In genomic region chr10:81169411-81169900, GRCm38 (mm10) we compare ENCODE assay signal across 11 mouse cellular contexts. TPM values are rescaled to one million over a fixed set of nuclear protein-coding genes. Genes with fewer than 3 reads are reported as not detected.
A peak's percentile ranks its signal among the peaks of the same experiment; 100 is the strongest.
DNase-seq lines count a peak whose midpoint lies in the region; ATAC-seq and TF ChIP-seq lines count a peak whose summit lies in the region.
"Not testable (repeated sequence)": the region's sequence is repeated elsewhere in the genome, so short reads cannot be mapped to it uniquely, and the experiment has no call there.
"Had no signal": no experiment of that assay in that cellular context is flagged by ENCODE, and none has a peak within 500 bp of the region (broad histone marks: within the 10 kb centered on the region; RNA-seq: fewer than 3 reads in every experiment).

No protein-coding gene starts in this region.

- H3K9ac ChIP-seq in heart, embryonic 13.5 days: peak overlapping the region; percentile 40; the same call in 1 of the 2 replicates
- not testable (repeated sequence) for H3K9ac ChIP-seq in intestine, embryonic 16.5 days (ENCODE audit: low read depth, low read length); limb, embryonic 14.5 days (ENCODE audit: low read depth, low read length, severe bottlenecking); neural tube, embryonic 15.5 days (replicated peaks)

- not testable (repeated sequence) for H3K27me3 ChIP-seq in E14TG2a.4 (ENCODE audit: insufficient read depth, low read length); heart, embryonic 13.5 days (replicated peaks); intestine, embryonic 16.5 days (replicated peaks; ENCODE audit: control insufficient read depth, insufficient read depth, low read length); limb, embryonic 14.5 days (ENCODE audit: control insufficient read depth, insufficient read depth, low read length); neural tube, embryonic 15.5 days (replicated peaks)

- WGBS in heart, embryonic 13.5 days: 60% methylated on average over 4 of the region's 14 CpGs
- WGBS in intestine, embryonic 16.5 days: 37% methylated on average over 7 of the region's 14 CpGs
- 53% methylated on average over 9 of the region's 14 CpGs for WGBS in limb, embryonic 14.5 days
- 38% methylated on average over 7 of the region's 14 CpGs for WGBS in neural tube, embryonic 15.5 days

- H3K36me3 ChIP-seq in E14TG2a.4 (ENCODE audit: insufficient read depth, low read length): peaks cover 17% of the 10 kb centered on the region
- not testable (repeated sequence) for H3K36me3 ChIP-seq in heart, embryonic 13.5 days; intestine, embryonic 16.5 days (ENCODE audit: control insufficient read depth, insufficient read depth, low read length); neural tube, embryonic 15.5 days
- H3K36me3 ChIP-seq in limb, embryonic 14.5 days (ENCODE audit: control insufficient read depth, insufficient read depth, low read length): peaks cover 11% of the 10 kb centered on the region

- not testable (repeated sequence) for DNase-seq in limb, embryonic 14.5 days (ENCODE audit: low spot score)
- peak; percentile 60 for DNase-seq in thymus, postnatal 14 days

- TF ChIP-seq POLR2A in cortical plate, adult 2 months (IDR thresholded peaks at IDR 0.05; ENCODE audit: extremely low read depth, insufficient read depth, low read length); limb, embryonic 14.5 days (IDR thresholded peaks at IDR 0.05; ENCODE audit: borderline replicate concordance, extremely low read depth, insufficient read depth, insufficient read length): not testable (repeated sequence)

- H3K9me3 ChIP-seq in E14TG2a.4 (ENCODE audit: low read length); heart, embryonic 13.5 days; intestine, embryonic 16.5 days (ENCODE audit: control insufficient read depth, low read length); limb, embryonic 14.5 days (ENCODE audit: control insufficient read depth, low read length); neural tube, embryonic 15.5 days (replicated peaks): not testable (repeated sequence)

- not testable (repeated sequence) for H3K27ac ChIP-seq in cortical plate, adult 2 months (ENCODE audit: insufficient read depth, low read length); heart, embryonic 13.5 days (replicated peaks)
- 0 out of 2 replicates have a peak overlapping the region, but pooled peaks have one; percentile 6 for H3K27ac ChIP-seq in intestine, embryonic 16.5 days (ENCODE audit: low read length)
- H3K27ac ChIP-seq in limb, embryonic 14.5 days (replicated peaks; ENCODE audit: low read depth, low read length): 0 out of 2 replicates have a peak overlapping the region, but pooled peaks have one; percentile 38
- peak overlapping the region; percentile 34; the same call in 1 of the 2 replicates for H3K27ac ChIP-seq in neural tube, embryonic 15.5 days (replicated peaks)

- not testable (repeated sequence) for ATAC-seq in heart, embryonic 13.5 days (ENCODE audit: extremely low read depth, insufficient number of reproducible peaks, low FRiP score, low TSS enrichment); intestine, embryonic 16.5 days; limb, embryonic 14.5 days (ENCODE audit: low FRiP score, low read depth)
- ATAC-seq in megakaryocyte, adult 5-6 weeks (ENCODE audit: poor library complexity, severe bottlenecking): peak; percentile 17
- peak; percentile 27; the same call in 1 of the 2 replicates for ATAC-seq in neural tube, embryonic 15.5 days (ENCODE audit: low FRiP score)

- not testable (repeated sequence) for TF ChIP-seq CTCF in E14TG2a.4 (conservative IDR thresholded peaks at IDR 0.05; ENCODE audit: low read length); cortical plate, adult 2 months (IDR thresholded peaks at IDR 0.05; ENCODE audit: extremely low read depth, insufficient read depth, low read length)

- peak overlapping the region; percentile 91 for H3K4me2 ChIP-seq in heart, embryonic 13.5 days
- H3K4me2 ChIP-seq in intestine, embryonic 16.5 days (ENCODE audit: low read depth, low read length); limb, embryonic 14.5 days (replicated peaks; ENCODE audit: low read depth, low read length, severe bottlenecking): not testable (repeated sequence)
- H3K4me2 ChIP-seq in neural tube, embryonic 15.5 days: peak overlapping the region; percentile 86

- peak overlapping the region; percentile 57 for H3K4me3 ChIP-seq in E14TG2a.4 (replicated peaks; ENCODE audit: low read length)
- peak overlapping the region; percentile 47; the same call in 1 of the 2 replicates for H3K4me3 ChIP-seq in cortical plate, adult 2 months (ENCODE audit: insufficient read depth, low read length)
- H3K4me3 ChIP-seq in heart, embryonic 13.5 days: peak overlapping the region; percentile 9
- H3K4me3 ChIP-seq in intestine, embryonic 16.5 days (ENCODE audit: low read length); limb, embryonic 14.5 days (replicated peaks; ENCODE audit: low read length); neural tube, embryonic 15.5 days (replicated peaks): not testable (repeated sequence)

- peaks cover 59% of the 10 kb centered on the region for H3K4me1 ChIP-seq in E14TG2a.4 (replicated peaks; ENCODE audit: low read depth, low read length)
- H3K4me1 ChIP-seq in cortical plate, adult 2 months (ENCODE audit: control insufficient read depth, insufficient read depth, low read length): not testable (repeated sequence)
- H3K4me1 ChIP-seq in heart, embryonic 13.5 days: peaks cover 43% of the 10 kb centered on the region
- peaks cover 33% of the 10 kb centered on the region for H3K4me1 ChIP-seq in intestine, embryonic 16.5 days (ENCODE audit: control insufficient read depth, insufficient read depth, low read length)
- peaks cover 22% of the 10 kb centered on the region for H3K4me1 ChIP-seq in limb, embryonic 14.5 days (ENCODE audit: control insufficient read depth, insufficient read depth, low read length)
- peaks cover 55% of the 10 kb centered on the region for H3K4me1 ChIP-seq in neural tube, embryonic 15.5 days

RNA-seq across cellular contexts. Expression of gene Pias4, which starts 1.7 kb away (rescaled TPM):
- 21.3 and 22.5 TPM in 2 replicates for polyA plus RNA-seq in cortical plate, adult 2 months (2012; rRNA removed)
- polyA plus RNA-seq in heart, embryonic 13.5 days (2015; fragmentation: Nextera tagmentation; extraction: Ambion mirVana): 35.7 and 40.3 TPM in 2 replicates
- polyA plus RNA-seq in intestine, embryonic 16.5 days (2015; fragmentation: Nextera tagmentation; extraction: Ambion mirVana): 52.5 and 54.4 TPM in 2 replicates
- polyA plus RNA-seq in limb, embryonic 14.5 days (2012; rRNA removed): 35.1 and 49.4 TPM in 2 replicates
- 40.4 and 44.2 TPM in 2 replicates for polyA plus RNA-seq in limb, embryonic 14.5 days (2014; fragmentation: Nextera tagmentation; extraction: Ambion mirVana)
- 10.1 and 13.7 TPM in 2 replicates for total RNA-seq in megakaryocyte, adult 5-6 weeks (2015)
- 12.9 and 13.3 TPM in 2 replicates for total RNA-seq in megakaryocyte, adult 5-6 weeks (2017)
- 52.8 and 57.3 TPM in 2 replicates for polyA plus RNA-seq in neural tube, embryonic 15.5 days (2015; fragmentation: Nextera tagmentation; extraction: Ambion mirVana)

RNA-seq across cellular contexts. Expression of gene Eef2, which starts 7.0 kb away (rescaled TPM):
- 1,040 and 1,088 TPM in 2 replicates for polyA plus RNA-seq in cortical plate, adult 2 months (2012; rRNA removed)
- 393 and 411 TPM in 2 replicates for polyA plus RNA-seq in heart, embryonic 13.5 days (2015; fragmentation: Nextera tagmentation; extraction: Ambion mirVana)
- 526 and 531 TPM in 2 replicates for polyA plus RNA-seq in intestine, embryonic 16.5 days (2015; fragmentation: Nextera tagmentation; extraction: Ambion mirVana)
- 1,329 and 1,559 TPM in 2 replicates for polyA plus RNA-seq in limb, embryonic 14.5 days (2012; rRNA removed)
- 544 and 581 TPM in 2 replicates for polyA plus RNA-seq in limb, embryonic 14.5 days (2014; fragmentation: Nextera tagmentation; extraction: Ambion mirVana)
- 394 and 408 TPM in 2 replicates for total RNA-seq in megakaryocyte, adult 5-6 weeks (2015)
- total RNA-seq in megakaryocyte, adult 5-6 weeks (2017): 983 and 1,066 TPM in 2 replicates
- 493 and 549 TPM in 2 replicates for polyA plus RNA-seq in neural tube, embryonic 15.5 days (2015; fragmentation: Nextera tagmentation; extraction: Ambion mirVana)

RNA-seq across cellular contexts. Expression of gene Dapk3, which starts 13.3 kb away (rescaled TPM):
- polyA plus RNA-seq in cortical plate, adult 2 months (2012; rRNA removed): 71.2 and 77.1 TPM in 2 replicates
- polyA plus RNA-seq in heart, embryonic 13.5 days (2015; fragmentation: Nextera tagmentation; extraction: Ambion mirVana): 41.5 and 42.4 TPM in 2 replicates
- polyA plus RNA-seq in intestine, embryonic 16.5 days (2015; fragmentation: Nextera tagmentation; extraction: Ambion mirVana): 15.4 and 47.6 TPM in 2 replicates
- polyA plus RNA-seq in limb, embryonic 14.5 days (2012; rRNA removed): 73.0 and 81.8 TPM in 2 replicates
- polyA plus RNA-seq in limb, embryonic 14.5 days (2014; fragmentation: Nextera tagmentation; extraction: Ambion mirVana): 57.7 and 60.9 TPM in 2 replicates
- 9.8 and 12.7 TPM in 2 replicates for total RNA-seq in megakaryocyte, adult 5-6 weeks (2015)
- 27.5 and 36.6 TPM in 2 replicates for total RNA-seq in megakaryocyte, adult 5-6 weeks (2017)
- 65.7 and 70.4 TPM in 2 replicates for polyA plus RNA-seq in neural tube, embryonic 15.5 days (2015; fragmentation: Nextera tagmentation; extraction: Ambion mirVana)

RNA-seq across cellular contexts. Expression of gene 4930442H23Rik, which starts 14.2 kb away (rescaled TPM):
- polyA plus RNA-seq in cortical plate, adult 2 months (2012; rRNA removed): not detected in 2 replicates
- 0.27 TPM in 1 of 2 replicates, not detected in the other for polyA plus RNA-seq in heart, embryonic 13.5 days (2015; fragmentation: Nextera tagmentation; extraction: Ambion mirVana)
- polyA plus RNA-seq in intestine, embryonic 16.5 days (2015; fragmentation: Nextera tagmentation; extraction: Ambion mirVana): not detected in 2 replicates
- polyA plus RNA-seq in limb, embryonic 14.5 days (2012; rRNA removed): not detected in 2 replicates
- not detected in 2 replicates for polyA plus RNA-seq in limb, embryonic 14.5 days (2014; fragmentation: Nextera tagmentation; extraction: Ambion mirVana)
- total RNA-seq in megakaryocyte, adult 5-6 weeks (2015): not detected in 2 replicates
- not detected in 2 replicates for total RNA-seq in megakaryocyte, adult 5-6 weeks (2017)
- not detected in 2 replicates for polyA plus RNA-seq in neural tube, embryonic 15.5 days (2015; fragmentation: Nextera tagmentation; extraction: Ambion mirVana)
- total RNA-seq: gastrocnemius, postnatal 4 days had no signal
- polyA plus RNA-seq: brain, embryonic 14.5 days; forebrain, embryonic 13.5 days had no signal

RNA-seq across cellular contexts. Expression of gene Nmrk2, which starts 32.4 kb away (rescaled TPM):
- polyA plus RNA-seq in cortical plate, adult 2 months (2012; rRNA removed): 0.13 and 0.19 TPM in 2 replicates
- polyA plus RNA-seq in heart, embryonic 13.5 days (2015; fragmentation: Nextera tagmentation; extraction: Ambion mirVana): 5.2 and 6.1 TPM in 2 replicates
- 0.17 TPM in 1 of 2 replicates, not detected in the other for polyA plus RNA-seq in intestine, embryonic 16.5 days (2015; fragmentation: Nextera tagmentation; extraction: Ambion mirVana)
- 0.31 and 0.43 TPM in 2 replicates for polyA plus RNA-seq in limb, embryonic 14.5 days (2012; rRNA removed)
- polyA plus RNA-seq in limb, embryonic 14.5 days (2014; fragmentation: Nextera tagmentation; extraction: Ambion mirVana): 0.64 and 0.87 TPM in 2 replicates
- total RNA-seq in megakaryocyte, adult 5-6 weeks (2015): not detected in 2 replicates
- total RNA-seq in megakaryocyte, adult 5-6 weeks (2017): not detected in 2 replicates
- 0.17 and 0.26 TPM in 2 replicates for polyA plus RNA-seq in neural tube, embryonic 15.5 days (2015; fragmentation: Nextera tagmentation; extraction: Ambion mirVana)
- polyA plus RNA-seq: forebrain, embryonic 13.5 days had no signal
